28 mouse cellular contexts compared by ENCODE assay signal in genomic region chr7:56381750-56382421, GRCm38 (mm10).
DNase-seq lines count a peak whose midpoint lies in the region; ATAC-seq and TF ChIP-seq lines count a peak whose summit lies in the region.
"Had no signal": no experiment of that assay in that cellular context is flagged by ENCODE, and none has a peak within 500 bp of the region (broad histone marks: within the 10 kb centered on the region; RNA-seq: fewer than 3 reads in every experiment).

No protein-coding gene starts in this region.

- TF ChIP-seq CTCF in cerebellum, adult 2 months (IDR thresholded peaks at IDR 0.05; ENCODE audit: borderline replicate concordance, insufficient read depth, low read depth, low read length): no peak

- WGBS in cerebellum, adult 2 months: 77% methylated on average over 4 of the region's 4 CpGs
- 78% methylated on average over 4 of the region's 4 CpGs for WGBS in stomach, embryonic 14.5 days
- WGBS in hindbrain, embryonic 12.5 days: 92% methylated on average over 4 of the region's 4 CpGs

- peak; percentile 76 for ATAC-seq in stomach, embryonic 14.5 days (ENCODE audit: insufficient number of reproducible peaks, insufficient read depth, low FRiP score, low read depth)
- no peak for ATAC-seq in hindbrain, embryonic 12.5 days (ENCODE audit: low FRiP score)
- ATAC-seq: hindbrain, embryonic 16.5 days; lung, postnatal 0 days; midbrain, embryonic 15.5 days; Patski had no signal

- no peaks in the 10 kb centered on the region for H3K9me3 ChIP-seq in stomach, embryonic 14.5 days (ENCODE audit: control insufficient read depth, low read depth, low read length)
- no peaks in the 10 kb centered on the region for H3K9me3 ChIP-seq in hindbrain, embryonic 12.5 days (replicated peaks)
- H3K9me3 ChIP-seq: embryonic facial prominence, embryonic 10.5 days; embryonic facial prominence, embryonic 15.5 days; forebrain, embryonic 12.5 days; hindbrain, embryonic 10.5 days; kidney, embryonic 15.5 days; limb, embryonic 13.5 days; midbrain, embryonic 10.5 days; midbrain, embryonic 15.5 days; neural tube, embryonic 15.5 days had no signal

- H3K27ac ChIP-seq in cerebellum, adult 2 months (ENCODE audit: insufficient read depth, low read length): no peak overlapping the region
- no peak overlapping the region for H3K27ac ChIP-seq in stomach, embryonic 14.5 days (ENCODE audit: low read length)
- no peak overlapping the region for H3K27ac ChIP-seq in hindbrain, embryonic 12.5 days
- H3K27ac ChIP-seq: embryonic facial prominence, embryonic 10.5 days; embryonic facial prominence, embryonic 15.5 days; forebrain, embryonic 12.5 days; hindbrain, embryonic 10.5 days; kidney, embryonic 15.5 days; layer of hippocampus, adult 2 months; limb, embryonic 13.5 days; midbrain, embryonic 10.5 days; midbrain, embryonic 15.5 days; neural tube, embryonic 15.5 days had no signal

- H3K4me1 ChIP-seq in cerebellum, adult 2 months (ENCODE audit: control insufficient read depth, insufficient read depth, low read length): no peaks in the 10 kb centered on the region
- no peaks in the 10 kb centered on the region for H3K4me1 ChIP-seq in stomach, embryonic 14.5 days (ENCODE audit: control insufficient read depth, insufficient read depth, low read length)
- no peaks in the 10 kb centered on the region for H3K4me1 ChIP-seq in hindbrain, embryonic 12.5 days
- H3K4me1 ChIP-seq: embryonic facial prominence, embryonic 10.5 days; embryonic facial prominence, embryonic 15.5 days; forebrain, embryonic 12.5 days; hindbrain, embryonic 10.5 days; kidney, embryonic 15.5 days; limb, embryonic 13.5 days; midbrain, embryonic 10.5 days; midbrain, embryonic 15.5 days; neural tube, embryonic 15.5 days had no signal

- no peaks in the 10 kb centered on the region for H3K27me3 ChIP-seq in cerebellum, adult 2 months (ENCODE audit: control insufficient read depth, insufficient read depth, low read length)
- H3K27me3 ChIP-seq in stomach, embryonic 14.5 days (ENCODE audit: control insufficient read depth, insufficient read depth, low read length): no peaks in the 10 kb centered on the region
- no peaks in the 10 kb centered on the region for H3K27me3 ChIP-seq in hindbrain, embryonic 12.5 days
- H3K27me3 ChIP-seq: embryonic facial prominence, embryonic 15.5 days; forebrain, embryonic 12.5 days; kidney, embryonic 15.5 days; limb, embryonic 13.5 days; midbrain, embryonic 15.5 days; neural tube, embryonic 15.5 days; Patski had no signal

- H3K4me3 ChIP-seq in cerebellum, adult 2 months (replicated peaks; ENCODE audit: insufficient read depth, low read depth, low read length): no peak overlapping the region
- H3K4me3 ChIP-seq in stomach, embryonic 14.5 days (ENCODE audit: low read depth, low read length): no peak overlapping the region
- no peak overlapping the region for H3K4me3 ChIP-seq in hindbrain, embryonic 12.5 days
- H3K4me3 ChIP-seq: embryonic facial prominence, embryonic 10.5 days; embryonic facial prominence, embryonic 15.5 days; forebrain, embryonic 12.5 days; hindbrain, embryonic 10.5 days; kidney, embryonic 15.5 days; layer of hippocampus, adult 2 months; limb, embryonic 13.5 days; midbrain, embryonic 10.5 days; midbrain, embryonic 15.5 days; neural tube, embryonic 15.5 days had no signal

- no peaks in the 10 kb centered on the region for H3K36me3 ChIP-seq in stomach, embryonic 14.5 days (ENCODE audit: control insufficient read depth, insufficient read depth, low read length)
- no peaks in the 10 kb centered on the region for H3K36me3 ChIP-seq in hindbrain, embryonic 12.5 days
- H3K36me3 ChIP-seq: embryonic facial prominence, embryonic 10.5 days; embryonic facial prominence, embryonic 15.5 days; forebrain, embryonic 12.5 days; hindbrain, embryonic 10.5 days; kidney, embryonic 15.5 days; limb, embryonic 13.5 days; midbrain, embryonic 10.5 days; midbrain, embryonic 15.5 days; neural tube, embryonic 15.5 days had no signal

- DNase-seq in cerebellum, adult 2 months: peak; percentile 15 to 70
- DNase-seq in cerebellum, adult 11 months: no peak
- DNase-seq in brain, adult 2 months (ENCODE audit: low read depth, low spot score): peak; percentile 39
- DNase-seq in cerebellum, postnatal 14 days: peak; percentile 50 to 67
- no peak for DNase-seq in left cerebral cortex, adult 11 months (ENCODE audit: low spot score)
- DNase-seq: adrenal gland, postnatal 14 days; gastrocnemius, postnatal 14 days; heart, postnatal 14 days; kidney, adult 11 months; kidney, postnatal 36 days; spleen, adult 18-20 months; thymus, postnatal 4 days had no signal

- no peak overlapping the region for H3K4me2 ChIP-seq in stomach, embryonic 14.5 days (replicated peaks; ENCODE audit: low read depth, low read length)
- no peak overlapping the region for H3K4me2 ChIP-seq in hindbrain, embryonic 12.5 days (replicated peaks)
- H3K4me2 ChIP-seq: embryonic facial prominence, embryonic 15.5 days; forebrain, embryonic 12.5 days; kidney, embryonic 15.5 days; limb, embryonic 13.5 days; liver, embryonic 11.5 days; midbrain, embryonic 15.5 days; neural tube, embryonic 15.5 days had no signal

- TF ChIP-seq POLR2A in cerebellum, adult 2 months (IDR thresholded peaks at IDR 0.05; ENCODE audit: borderline replicate concordance, insufficient read depth, low read length): no peak

- H3K9ac ChIP-seq in stomach, embryonic 14.5 days (replicated peaks; ENCODE audit: low read depth, low read length): no peak overlapping the region
- no peak overlapping the region for H3K9ac ChIP-seq in hindbrain, embryonic 12.5 days
- H3K9ac ChIP-seq: embryonic facial prominence, embryonic 15.5 days; forebrain, embryonic 12.5 days; kidney, embryonic 15.5 days; limb, embryonic 13.5 days; midbrain, embryonic 15.5 days; neural tube, embryonic 15.5 days had no signal

Comparison
In these comparisons a context has a peak if more than half of its experiments do, and no peak if none do; other contexts are left out.
1. DNase-seq: peak in cerebellum, adult 2 months (2 of 2), brain, adult 2 months (single experiment) and cerebellum, postnatal 14 days (2 of 2); none in cerebellum, adult 11 months (single experiment) and left cerebral cortex, adult 11 months (single experiment).